Mouse (Mus musculus) c-Kit-positive CD71-negative TER-119-negative erythroid progenitor cells, embryonic 14.5 days (primary cell): ENCODE results near the gene Higd1c.
"Not testable (repeated sequence)": the region's sequence is repeated elsewhere in the genome, so short reads cannot be mapped to it uniquely, and the experiment has no call there.

Source experiments
- DNase-seq: peaks from one replicate; pipeline ENCODE4 v3.0.0-alpha.2; 2013; ENCODE audit warnings: low read depth

Higd1c gene

GRCm38 (mm10) chr15:100364242-100364641 lies at the start of gene Higd1c:
Higd1c (plus strand) TSS chr15:100364542.
- DNase-seq: no peak

- not testable (repeated sequence) for DNase-seq
These were observed 46.2 kb upstream of the Higd1c start for GRCm38 (mm10) chr15:100318014-100318671.

- DNase-seq: no peak
These were observed 44.5 kb upstream of the Higd1c start for GRCm38 (mm10) chr15:100319884-100320283.

GRCm38 (mm10) chr15:100320295-100320905 lies 43.9 kb upstream of the Higd1c start:
- DNase-seq: no peak

GRCm38 (mm10) chr15:100321134-100321533 lies 43.2 kb upstream of the Higd1c start:
- no peak for DNase-seq

GRCm38 (mm10) chr15:100324021-100324591 lies 40.2 kb upstream of the Higd1c start:
- no peak for DNase-seq

- DNase-seq: no peak
These were observed 39.1 kb upstream of the Higd1c start for GRCm38 (mm10) chr15:100325235-100325634.

- not testable (repeated sequence) for DNase-seq
These were observed 36.3 kb upstream of the Higd1c start for GRCm38 (mm10) chr15:100328089-100328488.

- not testable (repeated sequence) for DNase-seq
These were observed 35.0 kb upstream of the Higd1c start for GRCm38 (mm10) chr15:100329336-100329735.

- no peak for DNase-seq
These were observed 33.6 kb upstream of the Higd1c start for GRCm38 (mm10) chr15:100330739-100331138.

GRCm38 (mm10) chr15:100332077-100332961 lies 32.0 kb upstream of the Higd1c start:
- not testable (repeated sequence) for DNase-seq

GRCm38 (mm10) chr15:100334629-100335028 lies 29.7 kb upstream of the Higd1c start, which contains the start of gene Mettl7a3:
Mettl7a3 (plus strand) TSS chr15:100334929.
- no peak for DNase-seq

- DNase-seq: not testable (repeated sequence)
These were observed 27.0 kb upstream of the Higd1c start for GRCm38 (mm10) chr15:100337328-100337727.

GRCm38 (mm10) chr15:100337847-100338246 lies 26.5 kb upstream of the Higd1c start:
- DNase-seq: not testable (repeated sequence)

GRCm38 (mm10) chr15:100341314-100341980 lies 22.9 kb upstream of the Higd1c start:
- DNase-seq: not testable (repeated sequence)

GRCm38 (mm10) chr15:100345484-100345883 lies 18.9 kb upstream of the Higd1c start:
- DNase-seq: no peak

GRCm38 (mm10) chr15:100346761-100347160 lies 17.6 kb upstream of the Higd1c start:
- no peak for DNase-seq

- no peak for DNase-seq
These were observed 14.8 kb upstream of the Higd1c start for GRCm38 (mm10) chr15:100349496-100349895.

GRCm38 (mm10) chr15:100351501-100352060 lies 12.8 kb upstream of the Higd1c start:
- DNase-seq: no peak

GRCm38 (mm10) chr15:100352711-100353250 lies 11.6 kb upstream of the Higd1c start, which contains the start of the genes Methig1 and Mettl7a2:
Methig1 (plus strand) TSS chr15:100353149.
Mettl7a2 (plus strand) TSS chr15:100353200.
- DNase-seq: no peak

GRCm38 (mm10) chr15:100353399-100353798 lies 10.9 kb upstream of the Higd1c start:
- not testable (repeated sequence) for DNase-seq
